8 mouse cellular contexts compared by ENCODE assay signal in the genomic region with DNA sequence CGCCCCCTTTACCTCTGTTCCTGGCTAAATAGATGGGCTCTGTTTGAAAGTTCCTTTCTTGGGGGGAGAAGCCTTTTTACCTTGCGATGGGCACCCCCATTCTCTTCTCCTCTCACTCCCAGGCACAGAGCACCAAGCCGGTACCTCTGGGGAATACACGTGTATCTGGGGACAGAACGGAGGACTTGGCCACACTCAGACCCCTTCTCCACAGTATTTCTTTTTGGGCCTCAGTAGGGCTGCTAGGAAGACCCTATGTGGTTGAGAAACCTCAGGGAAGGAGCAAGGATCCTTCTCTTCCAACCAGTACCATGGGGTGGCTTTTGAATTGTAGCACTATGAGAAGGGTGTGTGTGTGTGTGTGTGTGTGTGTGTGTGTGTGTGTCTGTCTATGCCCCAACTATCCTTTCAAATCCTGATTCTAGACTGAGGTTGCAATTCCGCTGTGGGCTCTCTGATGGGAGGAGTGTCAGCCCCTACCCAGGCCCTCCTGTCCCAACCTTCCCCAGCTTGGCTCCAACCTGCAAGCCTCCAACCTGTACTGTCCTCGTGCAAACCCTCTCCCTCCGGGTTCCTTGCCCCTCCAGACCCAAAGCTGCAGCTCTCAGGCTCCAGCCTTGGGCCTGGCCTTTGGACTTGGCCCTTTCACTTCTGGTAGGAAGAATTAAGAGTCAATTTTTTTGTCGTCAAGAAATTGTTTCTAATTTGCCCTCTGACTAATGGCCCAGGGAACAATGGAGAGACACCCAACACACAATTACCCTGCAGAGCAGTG. TPM values are rescaled to one million over a fixed set of nuclear protein-coding genes. Genes with fewer than 3 reads are reported as not detected.
DNase-seq lines count a peak whose midpoint lies in the region; ATAC-seq and TF ChIP-seq lines count a peak whose summit lies in the region.

No protein-coding gene starts in this region.

- DNase-seq in layer of hippocampus, adult 2 months (ENCODE audit: low spot score in 2 of 2): no peak
- no peak for DNase-seq in layer of hippocampus, adult 8-10 months (ENCODE audit: low spot score in 2 of 2)
- peak; percentile 39 for DNase-seq in forebrain, embryonic 10.5 days (ENCODE audit: extremely low spot score, low spot score)
- no peak for DNase-seq in spleen, adult 18-20 months
- DNase-seq in adrenal gland, adult 8-10 months: no peak
- no peak for DNase-seq in right cerebral cortex, postnatal 36 days (ENCODE audit: low spot score in 2 of 2)

- ATAC-seq in intestine, embryonic 15.5 days: no peak
- no peak for ATAC-seq in midbrain, embryonic 15.5 days (replicated peaks)

- H3K4me3 ChIP-seq in layer of hippocampus, adult 2 months: peak overlapping the region; percentile 11; the same call in 1 of the 2 replicates
- peak overlapping the region; percentile 96 for H3K4me3 ChIP-seq in forebrain, embryonic 10.5 days
- 0 out of 2 replicates have a peak overlapping the region, but pooled peaks have one; percentile 3 for H3K4me3 ChIP-seq in intestine, embryonic 15.5 days (replicated peaks)
- H3K4me3 ChIP-seq in midbrain, embryonic 15.5 days: peak overlapping the region; percentile 92

- peak overlapping the region; percentile 100 for H3K27ac ChIP-seq in layer of hippocampus, adult 2 months
- H3K27ac ChIP-seq in forebrain, embryonic 10.5 days: peak overlapping the region; percentile 100
- peak overlapping the region; percentile 72 for H3K27ac ChIP-seq in intestine, embryonic 15.5 days
- peak overlapping the region; percentile 99 for H3K27ac ChIP-seq in midbrain, embryonic 15.5 days

- H3K4me1 ChIP-seq in forebrain, embryonic 10.5 days: peaks cover 90% of the 10 kb centered on the region
- H3K4me1 ChIP-seq in intestine, embryonic 15.5 days (replicated peaks): peaks cover 65% of the 10 kb centered on the region
- peaks cover 76% of the 10 kb centered on the region for H3K4me1 ChIP-seq in midbrain, embryonic 15.5 days

- TF ChIP-seq CTCF in layer of hippocampus, adult 2 months (conservative IDR thresholded peaks at IDR 0.05): no peak

- H3K27me3 ChIP-seq in forebrain, embryonic 10.5 days (ENCODE audit: poor library complexity, severe bottlenecking): peaks cover 33% of the 10 kb centered on the region
- H3K27me3 ChIP-seq in intestine, embryonic 15.5 days (replicated peaks): no peaks in the 10 kb centered on the region
- H3K27me3 ChIP-seq in midbrain, embryonic 15.5 days (replicated peaks): no peaks in the 10 kb centered on the region

- 39% methylated on average over 9 of the region's 9 CpGs for WGBS in forebrain, embryonic 10.5 days
- WGBS in intestine, embryonic 15.5 days: 37% methylated on average over 9 of the region's 9 CpGs
- WGBS in midbrain, embryonic 15.5 days: 32% methylated on average over 9 of the region's 9 CpGs

- peaks cover 3% of the 10 kb centered on the region; the same call in 1 of the 2 replicates for H3K36me3 ChIP-seq in forebrain, embryonic 10.5 days (replicated peaks)
- no peaks in the 10 kb centered on the region for H3K36me3 ChIP-seq in intestine, embryonic 15.5 days
- H3K36me3 ChIP-seq in midbrain, embryonic 15.5 days (replicated peaks): no peaks in the 10 kb centered on the region

- peak overlapping the region; percentile 80 for H3K4me2 ChIP-seq in intestine, embryonic 15.5 days (replicated peaks)
- H3K4me2 ChIP-seq in midbrain, embryonic 15.5 days: peak overlapping the region; percentile 86

- H3K9me3 ChIP-seq in forebrain, embryonic 10.5 days: no peaks in the 10 kb centered on the region
- H3K9me3 ChIP-seq in intestine, embryonic 15.5 days: no peaks in the 10 kb centered on the region
- no peaks in the 10 kb centered on the region for H3K9me3 ChIP-seq in midbrain, embryonic 15.5 days

- peak overlapping the region; percentile 24 for H3K9ac ChIP-seq in intestine, embryonic 15.5 days
- peak overlapping the region; percentile 95; the same call in 1 of the 2 replicates for H3K9ac ChIP-seq in midbrain, embryonic 15.5 days

RNA-seq across cellular contexts. Expression of a gene that starts 4.4 kb away (rescaled TPM):
- total RNA-seq in layer of hippocampus, adult 2 months (2021): 10 to 100 TPM; 19.9 to 20.7 TPM
- total RNA-seq in layer of hippocampus, adult 8-10 months (2022): 10 to 100 TPM; 20.0 to 23.4 (median 21.4) TPM
- polyA plus RNA-seq in forebrain, embryonic 10.5 days (2016; fragmentation: Nextera tagmentation; extraction: Ambion mirVana): 13.7 and 16.1 TPM in 2 replicates
- 5.8 and 7.1 TPM in 2 replicates for polyA plus RNA-seq in intestine, embryonic 15.5 days (2015; fragmentation: Nextera tagmentation; extraction: Ambion mirVana)
- polyA plus RNA-seq in midbrain, embryonic 15.5 days (2015; fragmentation: Nextera tagmentation; extraction: Ambion mirVana): 16.2 and 16.7 TPM in 2 replicates
- total RNA-seq in adrenal gland, adult 8-10 months (2022): 10 to 100 TPM; 16.6 to 24.5 (median 19.5) TPM

Comparison
In these comparisons a context has a peak if more than half of its experiments do, and no peak if none do; other contexts are left out.
1. H3K4me3 ChIP-seq: peak in every context shown above with its lines; median percentile 96 in forebrain, embryonic 10.5 days; 92 in midbrain, embryonic 15.5 days; 11 in layer of hippocampus, adult 2 months; 3 in intestine, embryonic 15.5 days.